Mouse (Mus musculus) frontal cortex, adult (tissue): ENCODE data around the gene Camkv.

Experiments
- ATAC-seq: cut with Nextera tagmentation; 2 replicates; pipeline ENCODE4 v1.9.2; 2017; ENCODE audit warnings: mild to moderate bottlenecking, moderate library complexity, mixed read lengths; ENCODE audit not compliant: low TSS enrichment

The Camkv gene

DNA sequence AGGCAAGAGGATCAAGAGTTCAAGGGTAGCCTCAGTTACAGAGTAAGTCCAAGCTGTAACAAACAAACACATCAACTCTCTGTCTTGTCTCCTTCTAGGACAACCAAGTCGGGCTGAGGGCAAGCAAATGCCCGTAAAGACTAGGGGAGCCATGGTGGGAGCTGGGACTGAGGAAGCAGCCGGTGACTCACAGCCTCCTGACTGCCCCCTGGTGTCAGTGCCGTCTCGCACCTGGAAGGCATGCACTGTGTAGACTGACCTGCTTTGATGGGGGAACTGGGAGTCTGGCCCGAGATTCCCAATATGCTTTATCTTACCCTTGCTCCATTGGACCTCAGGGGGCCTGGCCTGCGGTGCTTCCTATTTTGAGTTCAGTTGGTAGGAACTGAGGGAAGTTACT is 12.5 kb upstream of the Camkv start:
- no peak for ATAC-seq

DNA sequence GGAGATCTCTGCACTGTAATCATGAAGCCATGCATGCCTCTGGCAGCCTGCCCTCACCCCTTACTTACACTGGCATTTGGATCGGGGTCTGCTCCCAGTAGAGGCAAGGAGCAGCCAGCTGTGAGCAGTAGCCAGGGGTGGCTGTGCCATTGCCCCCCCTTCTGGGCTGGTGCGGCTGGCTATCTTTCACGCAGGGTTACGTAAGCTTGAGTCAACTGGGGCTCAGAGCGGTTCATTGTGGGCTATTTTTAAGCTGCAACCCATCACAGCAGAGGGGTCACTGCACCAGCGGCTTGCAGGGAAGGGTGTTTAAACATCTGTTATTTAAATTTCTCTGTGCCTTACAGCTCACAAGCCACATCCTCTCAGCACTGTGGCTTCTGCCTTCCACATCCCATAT is 11.5 kb upstream of the Camkv start:
- 0 out of 2 replicates have a peak, but pooled peaks have one; percentile 17 for ATAC-seq

DNA sequence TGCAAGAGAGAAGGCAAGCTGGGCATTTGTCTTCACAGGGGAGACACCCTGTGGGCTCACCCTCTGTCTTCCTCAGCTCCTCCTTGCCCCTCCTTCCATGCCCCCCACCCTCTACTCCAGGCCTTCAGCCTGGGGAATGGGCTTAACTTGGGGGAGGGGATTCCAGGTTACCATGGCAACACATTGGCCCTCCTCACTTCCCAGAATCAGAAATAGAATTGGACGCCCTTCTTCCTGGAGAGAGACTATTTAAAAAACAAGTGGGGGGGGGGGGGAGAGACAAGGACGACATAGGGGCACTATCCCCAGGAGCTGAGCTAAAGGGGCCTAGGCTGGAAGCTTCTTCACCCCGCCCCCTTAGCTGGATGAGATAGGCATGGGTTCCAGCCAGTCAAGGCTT is 10.2 kb upstream of the Camkv start:
- no peak for ATAC-seq

DNA sequence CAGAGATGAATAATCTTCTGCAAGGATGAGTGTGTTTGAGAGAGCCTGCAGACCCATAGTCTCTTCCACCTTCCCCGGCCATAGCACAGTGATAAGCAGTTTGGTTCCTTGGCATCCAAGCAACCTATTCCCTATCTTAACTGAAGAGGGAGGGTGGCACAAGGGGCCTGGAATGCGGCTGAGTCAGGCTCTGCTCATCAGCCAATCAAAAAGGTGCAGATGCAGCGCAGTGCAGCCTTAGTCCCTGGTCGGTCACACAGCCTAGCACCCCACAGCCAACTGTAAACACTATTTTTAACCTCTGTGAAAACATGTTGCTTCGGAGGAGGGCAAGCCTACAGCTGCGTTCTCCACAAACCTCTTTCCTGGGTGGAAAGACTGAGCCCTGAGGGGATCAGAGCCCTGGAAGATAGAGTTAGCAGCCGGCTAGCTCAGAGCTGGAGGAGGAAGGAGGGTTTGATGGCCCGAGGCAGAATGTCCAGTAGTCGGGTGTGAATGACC is 8.5 kb upstream of the Camkv start:
- peak; percentile 52 for ATAC-seq

DNA sequence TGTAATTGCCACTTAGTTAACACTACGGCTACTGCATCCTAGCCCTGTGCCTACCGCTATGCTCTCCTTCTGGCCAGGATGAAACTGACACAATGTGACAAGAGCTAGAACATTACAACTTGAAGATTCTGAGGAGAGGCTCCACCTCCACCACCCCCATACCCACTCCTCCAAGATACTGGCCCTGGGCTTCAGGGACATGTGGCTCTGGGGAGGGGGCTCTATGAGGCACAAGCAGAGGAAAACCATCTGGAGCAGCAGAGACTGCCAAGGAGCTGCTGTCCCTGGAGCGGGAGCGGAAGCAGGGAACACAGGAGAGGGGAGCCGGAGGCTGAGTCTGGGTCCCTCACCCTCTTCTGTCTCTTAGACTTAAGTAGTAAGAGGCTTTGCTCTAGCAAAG is 7.7 kb upstream of the Camkv start:
- ATAC-seq: no peak

DNA sequence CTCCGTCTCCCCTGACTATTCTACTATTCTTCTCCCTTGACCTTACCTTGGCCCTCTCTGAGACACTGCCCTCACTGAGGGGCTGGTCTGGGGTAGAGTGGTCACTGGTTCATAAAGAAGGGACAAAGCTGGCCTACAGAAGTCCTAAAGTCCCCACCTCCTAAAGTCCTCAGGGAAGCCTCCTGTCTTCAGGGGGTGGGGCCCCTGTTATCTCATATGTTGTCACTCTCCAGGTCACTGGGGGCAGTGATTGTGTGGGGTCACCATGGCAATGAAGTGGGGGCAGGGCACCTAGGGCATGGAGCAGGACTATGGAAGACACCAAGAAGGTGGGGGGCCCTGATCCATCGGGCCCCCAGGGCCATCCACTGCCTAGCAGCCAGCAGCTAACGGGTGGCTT is 7.3 kb upstream of the Camkv start, which contains the start of gene Actl11:
Gene Actl11, plus strand, starts transcription at position 301 of the 400 bp plus-strand sequence.
- ATAC-seq: no peak

DNA sequence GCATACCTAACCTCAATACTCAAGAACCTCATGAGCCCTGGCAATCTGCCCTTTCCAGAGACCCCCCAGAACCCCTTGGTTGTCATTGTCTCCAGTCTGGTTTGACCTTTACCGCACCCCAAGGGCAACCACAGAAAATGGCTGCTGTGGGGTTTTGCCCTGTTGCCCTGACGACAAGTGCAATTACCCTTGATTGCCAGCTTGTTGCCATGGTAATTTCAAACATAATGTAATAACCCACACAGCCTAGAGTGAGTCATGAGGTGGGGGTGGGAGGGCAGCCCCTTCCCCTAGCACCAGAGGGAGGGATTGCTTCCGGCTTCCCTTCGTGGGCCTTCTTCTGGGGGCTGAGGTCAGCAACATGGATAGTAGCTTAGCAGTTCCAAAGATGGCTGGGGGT is 3.3 kb upstream of the Camkv start:
- ATAC-seq: no peak

DNA sequence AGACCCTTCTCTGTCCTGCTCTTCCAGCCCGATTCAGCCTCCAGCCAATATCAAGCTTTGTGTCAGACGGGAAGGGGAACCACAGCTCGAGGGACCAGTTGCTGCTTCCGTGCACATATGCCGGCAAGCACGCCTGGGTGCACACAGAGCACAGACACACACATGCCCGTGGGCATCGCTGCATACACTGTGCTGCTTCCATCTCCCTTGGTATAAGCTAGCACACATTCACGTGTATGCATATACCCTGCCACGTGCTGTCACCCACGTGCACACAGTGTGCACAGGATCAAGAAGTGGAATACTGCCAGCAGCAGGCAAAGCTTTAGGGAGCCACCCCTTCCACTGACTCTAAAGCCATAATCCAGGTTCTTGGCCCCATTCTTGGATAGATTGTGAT is 1.3 kb upstream of the Camkv start:
- ATAC-seq: no peak; the same call in 1 of the 2 replicates

DNA sequence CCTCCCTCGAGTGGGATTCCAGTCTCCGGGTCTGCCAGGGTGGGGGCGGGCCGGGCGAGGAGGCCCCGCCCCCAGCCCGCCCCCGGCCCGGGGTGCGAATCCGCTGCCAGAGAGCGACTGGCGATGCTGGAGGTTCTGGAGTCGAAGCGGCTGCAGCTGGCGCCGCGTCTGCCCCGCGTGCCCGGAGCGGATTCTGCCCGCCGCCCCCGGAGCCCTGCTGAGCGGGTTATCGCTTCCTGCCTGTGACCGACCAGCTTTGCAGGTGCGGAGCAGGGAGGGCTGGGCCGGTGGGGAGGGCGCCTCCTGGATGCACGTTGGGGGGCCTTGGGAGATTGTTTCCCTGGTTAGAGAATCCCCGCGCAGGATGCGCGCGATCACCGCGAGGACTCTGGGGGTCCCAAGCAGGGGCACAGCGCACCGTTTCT is 328 bp downstream of the Camkv start:
- ATAC-seq: peak; percentile 42

DNA sequence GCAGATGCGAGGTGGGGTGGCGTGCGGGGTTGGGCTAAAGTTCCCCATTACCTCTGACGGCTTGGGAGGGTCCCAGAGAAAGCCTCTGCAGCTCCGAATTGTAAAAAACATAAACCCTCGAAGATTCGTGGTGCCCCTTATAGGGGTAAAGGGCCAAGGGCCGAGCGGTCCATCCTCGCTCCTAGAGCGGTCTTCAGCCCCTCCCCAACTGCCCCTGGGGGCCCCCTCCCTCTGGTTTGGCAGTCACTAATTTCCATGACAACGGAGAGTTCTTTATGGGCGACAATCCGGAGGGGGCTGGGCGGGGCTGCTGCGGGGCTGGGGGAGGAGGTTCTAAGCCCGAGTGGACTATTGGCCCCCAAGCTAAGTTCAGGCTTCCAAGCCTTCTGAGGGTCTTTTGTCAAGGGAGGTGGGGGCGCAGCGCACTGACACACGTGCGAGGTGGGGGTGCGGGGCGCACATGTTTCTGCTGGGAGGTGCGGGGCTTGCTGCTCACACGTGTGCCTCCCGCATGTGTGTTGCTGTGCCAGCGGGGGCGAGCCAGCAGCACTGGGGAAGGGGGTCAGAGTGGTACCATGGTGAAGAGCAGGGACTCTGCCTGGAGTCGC is 845 bp downstream of the Camkv start:
- peak; percentile 17; the same call in 1 of the 2 replicates for ATAC-seq

DNA sequence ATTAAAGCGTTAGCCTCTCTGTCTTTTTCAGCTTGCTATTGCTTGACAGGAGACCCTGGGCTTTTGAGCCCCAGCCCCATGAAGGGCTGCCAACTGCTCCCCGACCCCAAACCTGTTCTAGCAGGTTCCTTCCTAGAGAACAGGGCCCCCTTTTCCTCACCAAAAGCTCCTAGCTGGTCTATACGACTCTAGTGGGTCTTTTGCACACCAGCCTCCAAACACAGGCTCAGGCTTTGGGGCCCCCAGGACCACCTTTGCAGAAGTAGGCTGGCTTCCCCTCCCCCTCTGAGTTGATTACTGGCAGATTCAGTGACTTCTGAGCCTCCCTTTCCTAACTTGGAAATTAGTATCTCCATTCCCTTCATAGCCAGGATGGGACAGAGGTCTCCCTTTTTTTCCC is 1.4 kb downstream of the Camkv start:
- ATAC-seq: no peak

DNA sequence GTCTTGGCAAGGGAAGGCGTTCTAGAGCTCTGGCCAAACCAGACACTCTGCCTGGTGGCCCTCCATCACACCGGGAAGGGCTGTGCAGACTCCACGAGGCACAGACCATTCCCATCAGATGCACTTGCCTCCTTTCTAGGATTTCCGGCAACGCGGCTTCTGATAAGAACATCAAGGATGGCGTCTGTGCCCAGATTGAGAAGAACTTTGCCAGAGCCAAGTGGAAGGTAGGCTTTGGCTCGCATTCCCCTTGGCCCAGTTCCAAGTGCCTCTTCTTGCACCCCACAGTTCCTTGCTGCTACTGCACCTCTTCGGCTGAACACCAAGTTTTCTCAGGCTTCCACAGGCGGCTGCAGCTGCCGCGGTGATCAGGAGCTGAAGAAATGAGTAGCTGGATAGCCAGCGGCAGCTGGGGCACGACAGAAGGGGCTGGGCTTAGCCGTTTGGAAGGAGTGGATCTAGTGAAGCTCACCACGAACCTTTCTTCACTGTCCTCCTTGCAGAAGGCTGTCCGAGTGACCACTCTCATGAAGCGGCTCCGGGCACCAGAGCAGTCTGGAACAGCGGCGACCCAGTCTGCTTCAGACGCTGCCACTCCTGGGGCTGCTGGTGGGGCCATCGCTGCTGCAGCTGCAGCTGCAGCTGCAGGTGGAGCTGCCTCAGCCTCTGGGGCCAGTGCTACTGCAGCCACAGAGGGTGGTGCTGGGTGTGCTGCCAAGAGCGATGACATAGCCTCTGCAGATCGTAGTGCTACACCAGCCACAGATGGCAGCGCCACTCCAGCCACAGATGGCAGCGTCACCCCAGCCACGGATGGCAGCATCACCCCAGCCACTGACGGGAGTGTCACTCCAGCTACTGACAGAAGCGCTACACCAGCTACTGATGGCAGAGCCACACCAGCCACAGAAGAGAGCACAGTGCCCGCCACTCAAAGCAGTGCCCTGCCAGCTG is 12.0 kb downstream of the Camkv start:
- ATAC-seq: no peak

DNA sequence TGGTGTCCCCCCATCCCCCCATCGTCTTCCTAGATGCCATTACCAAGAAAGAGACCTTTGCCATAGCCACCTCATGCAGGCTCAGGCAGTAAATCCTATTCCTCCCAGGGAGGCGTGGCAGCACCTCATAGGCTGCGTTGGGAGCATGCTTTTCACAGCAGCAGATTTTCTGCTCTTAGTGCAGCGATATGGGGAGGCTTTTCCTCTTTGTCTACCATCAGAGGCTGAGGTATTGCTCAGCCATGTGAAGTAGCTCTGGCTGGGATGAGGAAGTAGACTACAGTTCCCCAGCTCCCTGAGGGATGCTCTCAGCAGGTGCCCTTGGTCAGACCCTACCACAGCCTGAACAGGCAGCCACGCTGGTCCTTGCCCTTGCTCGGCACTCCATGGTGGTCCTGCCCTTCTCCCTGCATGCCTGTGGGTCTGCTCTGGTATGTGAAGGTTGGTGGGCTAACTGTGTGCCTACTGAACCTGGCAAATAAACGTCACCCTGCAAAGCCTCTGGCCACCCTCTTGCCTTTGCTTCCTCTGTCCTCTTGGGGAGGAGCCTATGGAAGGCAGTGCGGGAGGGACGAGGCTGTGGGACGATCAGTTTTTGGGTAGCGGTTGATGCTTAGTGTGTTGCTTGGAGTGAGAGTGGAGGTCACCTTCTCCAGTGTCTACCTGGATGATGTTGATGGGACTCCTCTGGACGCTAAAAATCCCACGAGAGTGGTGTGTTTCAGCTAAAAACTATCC is 13.9 kb downstream of the Camkv start:
- ATAC-seq: no peak

DNA sequence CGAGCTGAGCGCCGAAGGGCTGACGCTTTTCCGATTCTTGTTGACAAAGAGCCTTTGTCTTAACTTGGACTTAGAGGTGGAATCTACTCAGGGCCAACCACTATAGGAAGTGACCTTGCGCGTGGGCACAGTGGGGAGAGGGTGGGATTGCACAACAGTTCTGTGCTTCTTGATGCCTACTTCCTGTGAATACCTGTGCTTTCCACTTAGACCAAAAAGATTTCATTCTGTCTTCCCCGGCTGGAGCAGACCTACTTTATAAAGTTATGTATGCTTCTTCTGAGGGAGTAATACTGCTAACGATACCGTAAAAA is 14.4 kb downstream of the Camkv start, which contains the start of gene Traip:
Gene Traip, plus strand, starts transcription at position 215 of the 314 bp plus-strand sequence.
- ATAC-seq: no peak

DNA sequence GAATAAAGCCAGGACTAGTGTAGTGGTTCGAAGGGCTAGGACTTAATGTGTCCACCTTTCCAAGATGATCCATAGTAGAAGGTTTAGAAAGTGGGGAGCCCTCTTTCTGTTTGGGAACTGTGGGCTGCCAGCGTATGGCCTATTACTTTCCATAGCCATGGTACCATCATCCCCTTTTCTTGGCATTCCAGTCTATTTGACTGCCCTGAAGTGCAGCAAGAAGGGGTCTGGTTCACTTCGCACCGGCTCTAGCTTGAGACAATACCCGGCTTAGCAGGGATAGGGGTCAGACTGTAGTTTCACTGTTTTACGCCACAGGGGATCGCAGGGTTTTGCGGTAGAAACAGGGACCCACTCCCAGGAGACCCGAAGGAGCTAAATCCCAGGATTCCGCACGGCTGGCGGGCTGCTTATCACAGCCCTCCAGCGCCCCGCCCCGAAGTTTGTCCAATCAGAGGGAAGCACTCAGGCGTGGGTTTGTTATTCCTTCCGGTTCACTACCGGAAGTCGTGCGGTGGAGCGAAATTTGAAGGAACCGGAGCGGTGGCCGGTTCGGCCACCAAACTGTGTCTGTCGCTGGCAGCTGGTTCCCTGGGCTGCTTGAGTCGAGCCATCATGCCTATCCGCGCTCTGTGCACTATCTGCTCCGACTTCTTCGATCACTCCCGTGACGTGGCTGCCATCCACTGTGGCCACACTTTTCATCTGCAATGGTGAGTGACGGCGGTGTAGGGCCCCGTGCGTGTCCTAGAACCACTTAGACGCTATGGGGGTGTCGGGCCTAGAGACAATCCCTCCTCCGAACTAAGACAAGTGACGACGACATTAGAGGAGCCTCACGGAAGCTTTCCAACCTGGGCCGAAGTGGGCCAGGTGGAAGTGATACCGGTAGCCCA is 15.2 kb downstream of the Camkv start:
- peak; percentile 96 for ATAC-seq

DNA sequence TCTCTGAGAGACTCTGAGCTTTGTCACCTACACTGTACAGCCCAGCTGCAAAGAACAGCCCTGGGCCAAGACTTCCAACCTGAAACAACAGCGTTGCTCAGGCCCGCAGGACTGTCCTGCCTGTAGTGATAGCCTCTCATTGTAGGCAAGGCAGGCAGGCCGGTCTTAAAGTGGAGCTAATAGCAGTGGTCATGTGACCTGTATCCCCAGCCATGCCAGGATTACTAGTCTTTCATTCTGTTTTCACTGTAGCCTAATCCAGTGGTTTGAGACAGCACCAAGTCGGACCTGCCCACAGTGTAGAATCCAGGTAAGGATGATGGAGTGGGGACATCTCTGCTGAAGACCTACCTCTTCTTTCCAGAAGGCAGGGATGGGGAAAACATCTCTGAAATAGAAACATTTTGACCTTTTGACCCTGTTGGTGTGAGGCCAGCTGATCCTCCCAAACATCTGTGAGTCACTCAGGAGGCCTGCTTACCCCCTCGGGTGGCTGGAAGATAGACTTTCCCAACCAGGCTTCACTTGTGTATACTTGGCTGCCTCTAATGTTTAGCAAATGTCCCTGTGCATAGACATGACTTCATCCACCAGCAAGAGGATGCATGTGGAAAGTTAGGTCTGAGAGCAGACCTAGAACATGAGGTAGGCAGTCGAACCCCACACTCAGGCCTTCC is 20.3 kb downstream of the Camkv start:
- ATAC-seq: no peak

DNA sequence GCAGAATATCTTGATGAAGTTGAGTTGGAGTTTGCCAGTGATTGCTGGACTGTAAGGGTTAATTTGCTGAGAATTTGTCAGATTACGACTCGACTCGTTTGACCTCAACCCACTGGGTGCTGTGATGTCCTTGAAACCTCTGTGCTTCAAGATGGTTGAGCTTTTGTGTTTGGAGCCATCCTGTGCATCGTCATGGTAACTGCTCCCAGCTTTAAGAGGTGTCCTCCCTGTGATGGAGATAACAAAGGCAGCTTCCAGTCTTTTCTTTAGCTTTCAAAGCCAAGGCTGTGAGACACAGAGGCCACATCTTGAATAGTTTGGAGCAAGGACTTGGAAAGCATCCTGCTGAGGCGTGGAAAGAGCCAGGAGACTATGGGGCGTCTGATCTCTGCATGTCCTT is 21.7 kb downstream of the Camkv start:
- ATAC-seq: no peak

DNA sequence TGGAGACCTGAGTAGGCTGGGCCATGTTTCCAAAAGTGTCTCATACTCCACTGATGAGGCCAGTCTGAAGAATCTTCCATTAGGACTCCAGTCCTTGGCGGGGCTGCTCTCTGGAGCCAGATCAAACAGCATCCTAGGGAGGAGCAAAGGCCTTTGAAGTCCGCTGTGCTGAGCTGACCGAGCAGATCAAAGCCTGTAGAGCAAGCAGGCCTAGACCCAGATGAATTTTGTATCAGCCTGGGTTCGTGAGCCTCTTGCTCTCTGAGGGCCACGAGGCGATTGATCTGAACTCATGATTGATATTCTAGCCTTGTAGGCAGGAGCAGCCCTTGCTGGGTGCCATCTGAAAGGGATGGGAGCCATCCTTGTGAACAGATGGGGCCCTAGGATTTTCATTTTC is 24.4 kb downstream of the Camkv start:
- no peak for ATAC-seq

DNA sequence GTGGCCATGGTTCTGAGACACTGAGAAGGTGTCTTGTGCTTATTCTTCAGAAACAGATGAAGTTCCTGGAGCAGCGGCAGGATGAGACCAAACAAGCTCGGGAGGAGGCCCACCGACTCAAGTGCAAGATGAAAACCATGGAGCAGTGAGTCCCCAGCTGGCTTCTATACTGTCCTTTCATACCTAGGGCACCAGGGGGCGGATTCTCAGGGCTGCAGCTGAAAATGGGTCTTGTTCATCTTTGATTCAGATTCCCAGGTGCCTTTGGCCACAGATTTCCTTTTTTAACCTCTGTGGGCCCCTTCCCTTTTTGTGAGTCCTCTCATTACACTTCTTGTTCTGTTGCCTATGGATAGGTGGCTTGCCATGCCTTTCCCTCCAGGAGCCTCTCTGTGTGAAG is 25.5 kb downstream of the Camkv start:
- no peak for ATAC-seq

DNA sequence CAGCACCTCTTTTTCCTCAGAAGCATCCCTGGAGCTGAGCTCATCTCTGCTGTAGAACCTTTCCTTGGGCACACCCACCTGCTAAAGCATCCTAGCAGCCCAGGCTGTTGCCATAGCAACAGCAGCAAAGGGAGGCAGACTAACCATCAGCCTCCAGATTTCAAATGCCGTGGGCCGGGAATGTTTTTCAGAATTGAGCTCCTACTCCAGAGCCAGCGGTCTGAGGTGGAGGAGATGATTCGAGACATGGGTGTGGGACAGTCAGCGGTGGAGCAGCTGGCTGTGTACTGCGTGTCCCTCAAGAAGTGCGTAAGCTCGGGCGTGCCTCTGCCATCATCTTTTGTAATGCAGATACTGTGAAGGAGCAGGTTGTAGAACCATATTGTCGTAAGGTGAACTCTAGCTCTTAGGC is 25.9 kb downstream of the Camkv start:
- ATAC-seq: peak; percentile 82

DNA sequence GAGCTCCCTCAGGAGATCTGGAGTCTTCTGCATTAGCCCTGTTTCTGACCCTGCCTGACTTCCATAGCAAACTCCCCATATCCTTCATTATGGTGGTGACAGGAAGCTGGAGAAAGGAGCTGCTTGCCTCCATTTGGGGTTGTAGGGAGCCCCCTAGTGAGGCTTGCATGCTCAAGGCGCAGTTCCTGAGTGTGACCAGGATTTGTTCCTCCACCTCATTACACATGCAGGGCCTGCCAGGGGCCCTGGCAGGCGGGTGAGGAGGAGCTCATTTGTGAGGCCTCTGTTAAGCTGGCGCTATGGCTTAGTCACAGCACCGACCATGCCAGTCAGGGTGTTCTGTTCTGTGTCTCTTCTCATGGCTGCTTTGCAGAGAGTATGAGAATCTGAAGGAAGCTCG is 26.4 kb downstream of the Camkv start:
- ATAC-seq: peak; percentile 77
